Mouse (Mus musculus) thymus, postnatal 36 days (tissue): Measurements from ENCODE around the gene Ggt1.

ENCODE experiments used
- DNase-seq, 2 experiments: peaks; one replicate each; pipeline ENCODE4 v3.0.0; 2022; ENCODE audit warnings: mixed read lengths in 2 of 2

Ggt1 gene

GRCm38 (mm10) chr10:75579129-75579528 lies 17.7 kb downstream of the Ggt1 start:
- DNase-seq = no peak

GRCm38 (mm10) chr10:75585876-75586552 lies 24.6 kb downstream of the Ggt1 start:
- DNase-seq = peak; percentile 85 to 89

- no peak for DNase-seq
These were observed 25.1 kb downstream of the Ggt1 start for GRCm38 (mm10) chr10:75586553-75586879.

- no peak for DNase-seq
These were observed 26.4 kb downstream of the Ggt1 start for GRCm38 (mm10) chr10:75587781-75588180.

- DNase-seq = no peak
These were observed 26.9 kb downstream of the Ggt1 start for GRCm38 (mm10) chr10:75588336-75588735.

- peak in 1 of 2 experiments; percentile 25 for DNase-seq
These were observed 27.7 kb downstream of the Ggt1 start, which contains the start of gene Ggt5 for GRCm38 (mm10) chr10:75589129-75589528. Gene Ggt5 (plus strand): TSS chr10:75589340.

- peak; percentile 30 to 40 for DNase-seq
These were observed 28.2 kb downstream of the Ggt1 start for GRCm38 (mm10) chr10:75589651-75590050.

- peak; percentile 86 to 92 for DNase-seq
These were observed 29.9 kb downstream of the Ggt1 start for GRCm38 (mm10) chr10:75591211-75591894.

GRCm38 (mm10) chr10:75592585-75592984 lies 31.2 kb downstream of the Ggt1 start:
- peak in 1 of 2 experiments; percentile 17 for DNase-seq

GRCm38 (mm10) chr10:75595981-75596380 lies 34.6 kb downstream of the Ggt1 start:
- DNase-seq = no peak

- no peak for DNase-seq
These were observed 38.9 kb downstream of the Ggt1 start for GRCm38 (mm10) chr10:75600189-75600730.

GRCm38 (mm10) chr10:75605162-75605846 lies 43.9 kb downstream of the Ggt1 start:
- peak; percentile 40 for DNase-seq

- DNase-seq = no peak
These were observed 45.8 kb downstream of the Ggt1 start for GRCm38 (mm10) chr10:75607253-75607652.

- no peak for DNase-seq
These were observed 47.6 kb downstream of the Ggt1 start for GRCm38 (mm10) chr10:75608975-75609374.

GRCm38 (mm10) chr10:75610486-75610885 lies 49.1 kb downstream of the Ggt1 start:
- no peak for DNase-seq

GRCm38 (mm10) chr10:75616044-75616443 lies 54.6 kb downstream of the Ggt1 start:
- DNase-seq = no peak

- DNase-seq = no peak
These were observed 59.4 kb downstream of the Ggt1 start for GRCm38 (mm10) chr10:75620818-75621217.

- DNase-seq = no peak
These were observed 64.5 kb downstream of the Ggt1 start for GRCm38 (mm10) chr10:75625920-75626319.

- no peak for DNase-seq
These were observed 65.6 kb downstream of the Ggt1 start for GRCm38 (mm10) chr10:75626991-75627390.

- no peak for DNase-seq
These were observed 66.1 kb downstream of the Ggt1 start for GRCm38 (mm10) chr10:75627490-75627889.

GRCm38 (mm10) chr10:75632633-75633032 lies 71.2 kb downstream of the Ggt1 start:
- no peak for DNase-seq

- no peak for DNase-seq
These were observed 71.6 kb downstream of the Ggt1 start for GRCm38 (mm10) chr10:75633048-75633447.

- DNase-seq = no peak
These were observed 72.3 kb downstream of the Ggt1 start for GRCm38 (mm10) chr10:75633576-75634139.
